Mouse (Mus musculus) embryonic stem cell, embryonic (primary cell): ENCODE data around the gene Mgat4c.

ENCODE experiments used
- CTCF ChIA-PET, 4 experiments: fragments of 300-600 bp in 2 of 4; fragments of 350-600 bp in 2 of 4; sonication (Branson Sonifier 250); formaldehyde crosslinking; loops; one replicate each; lab custom pipeline; 2022; ENCODE audit warnings: inconsistent platforms in 2 of 4; lab: Charles Lee
- POLR2A ChIA-PET, 4 experiments: fragments of 300-600 bp in 2 of 4; fragments of 350-600 bp in 2 of 4; sonication (Branson Sonifier 250); formaldehyde crosslinking; loops; one replicate each; lab custom pipeline; 2022; ENCODE audit warnings: antibody characterized with exemption in 4 of 4, inconsistent platforms in 1 of 4; lab: Charles Lee

The Mgat4c gene

DNA sequence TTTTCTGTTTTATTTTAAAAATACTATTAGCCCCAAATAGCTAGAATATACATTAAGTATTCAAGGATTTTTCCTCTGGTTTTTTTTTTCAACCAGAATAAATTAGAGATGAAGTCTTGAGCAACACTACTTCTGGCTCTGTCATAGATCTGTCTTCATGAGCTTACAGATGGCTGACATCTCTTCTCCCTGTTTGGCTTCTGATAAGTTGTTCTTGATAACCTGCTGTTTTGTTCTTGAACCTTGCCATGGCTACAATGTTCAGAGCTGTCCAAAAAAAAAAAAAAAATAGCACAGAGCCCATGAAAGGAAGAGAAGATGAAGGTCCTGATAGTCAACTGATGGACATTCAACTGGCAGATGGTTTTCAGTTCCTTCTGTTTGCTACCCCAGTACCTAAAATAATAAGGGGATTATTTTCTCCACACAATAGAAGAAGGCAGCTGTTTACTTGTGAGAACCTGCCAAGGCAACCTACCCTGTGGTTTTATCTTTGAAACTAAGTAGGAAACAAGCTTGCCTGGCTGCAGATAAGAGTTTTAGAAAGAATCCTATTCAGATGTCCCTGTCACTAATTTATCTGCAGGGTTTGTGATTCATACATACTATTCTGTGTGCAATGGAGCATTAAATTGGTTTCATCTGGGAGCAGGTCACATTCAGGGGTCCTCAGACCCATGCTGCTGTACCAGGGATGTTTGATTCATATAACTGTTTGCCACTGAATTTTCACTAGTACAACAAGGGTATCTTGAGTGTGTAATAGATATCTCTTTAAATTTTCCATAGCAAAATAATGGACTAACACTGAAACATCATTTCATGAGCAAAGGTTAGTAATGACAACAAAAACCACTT lies 393.5 kb downstream of the Mgat4c start:
- POLR2A ChIA-PET, result interaction anchor here in 1 of 4 experiments (0.5 kb wide), 1 partner anchor 82 kb away, joined by 3 read pairs; no protein-coding TSS in a partner anchor
- CTCF ChIA-PET, result no interaction called here

GRCm38 (mm10) chr10:102123153-102123552 lies 441.9 kb downstream of the Mgat4c start:
- CTCF ChIA-PET, result no interaction called here
- POLR2A ChIA-PET, result no interaction called here

DNA sequence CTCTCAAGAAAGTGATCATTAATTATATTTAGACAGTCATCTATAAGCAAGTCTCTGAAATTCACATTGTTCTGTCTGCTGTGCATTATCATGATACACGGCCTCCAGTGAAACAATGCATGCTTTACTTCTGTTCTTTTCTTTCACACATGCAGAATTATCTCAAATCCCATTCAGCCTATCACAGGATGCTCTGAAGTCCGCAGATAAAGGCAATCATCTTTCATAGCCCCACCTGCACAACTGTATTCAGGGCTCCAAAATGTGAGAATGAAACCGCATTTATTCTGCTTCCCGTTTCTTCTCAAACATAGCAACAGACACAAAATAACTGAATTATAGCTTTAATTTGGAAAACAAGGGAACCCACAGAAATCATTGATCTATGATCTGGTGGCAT lies 446.1 kb downstream of the Mgat4c start:
- ChIA-PET POLR2A (no interaction called here), CTCF (no interaction called here)

DNA sequence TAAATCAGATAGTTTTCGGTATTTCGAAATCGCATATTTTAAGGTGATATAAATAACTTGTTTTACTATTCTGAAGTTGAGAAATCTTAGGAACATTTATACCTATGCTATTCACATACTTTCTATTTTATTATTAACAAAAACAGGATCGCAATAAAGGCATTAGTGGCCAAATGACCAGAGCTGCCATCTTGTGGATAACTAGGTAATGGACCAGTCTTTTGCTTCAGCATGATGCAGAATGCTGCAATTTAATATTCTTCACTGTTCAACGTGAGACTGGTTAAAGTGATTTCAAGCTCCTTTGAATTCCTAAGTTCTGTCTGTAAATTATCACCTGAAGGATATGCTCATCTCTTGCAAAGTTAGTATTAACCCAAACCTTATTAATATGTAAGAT lies 473.6 kb downstream of the Mgat4c start:
- ChIA-PET CTCF (no interaction called here), POLR2A (no interaction called here)

GRCm38 (mm10) chr10:102155853-102156252 lies 474.6 kb downstream of the Mgat4c start:
- ChIA-PET CTCF (no interaction called here), POLR2A (no interaction called here)

- ChIA-PET CTCF (no interaction called here), POLR2A (interaction anchor here in 1 of 4 experiments (1.1 kb wide), 1 partner anchor 18 kb away, joined by 3 read pairs; no protein-coding TSS in a partner anchor)
These were observed 477.5 kb downstream of the Mgat4c start for GRCm38 (mm10) chr10:102158809-102159208.

DNA sequence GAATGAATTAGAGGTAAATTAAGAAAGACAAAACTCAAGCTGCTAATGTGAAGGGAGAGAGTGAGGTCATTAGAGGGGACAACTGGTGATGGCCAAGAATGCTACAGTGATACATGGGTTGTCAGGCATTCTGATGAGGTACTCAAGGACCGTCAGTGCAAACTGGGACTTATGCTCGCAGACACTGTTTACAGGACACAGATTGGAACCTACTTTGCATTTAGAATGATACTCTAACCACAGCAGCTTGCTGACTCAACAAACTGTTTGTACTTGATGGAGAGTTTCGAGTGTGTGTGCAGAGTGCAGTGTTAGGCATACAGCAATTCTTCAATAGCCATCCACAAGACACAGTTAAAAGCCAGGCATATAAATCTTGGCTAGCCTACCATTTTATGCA lies 503.4 kb downstream of the Mgat4c start:
- CTCF ChIA-PET, result no interaction called here
- POLR2A ChIA-PET, result no interaction called here

GRCm38 (mm10) chr10:102191646-102192045 lies 510.4 kb downstream of the Mgat4c start:
- POLR2A ChIA-PET, result no interaction called here
- CTCF ChIA-PET, result no interaction called here

GRCm38 (mm10) chr10:102196850-102197249 lies 515.6 kb downstream of the Mgat4c start:
- CTCF ChIA-PET, result no interaction called here
- POLR2A ChIA-PET, result no interaction called here

DNA sequence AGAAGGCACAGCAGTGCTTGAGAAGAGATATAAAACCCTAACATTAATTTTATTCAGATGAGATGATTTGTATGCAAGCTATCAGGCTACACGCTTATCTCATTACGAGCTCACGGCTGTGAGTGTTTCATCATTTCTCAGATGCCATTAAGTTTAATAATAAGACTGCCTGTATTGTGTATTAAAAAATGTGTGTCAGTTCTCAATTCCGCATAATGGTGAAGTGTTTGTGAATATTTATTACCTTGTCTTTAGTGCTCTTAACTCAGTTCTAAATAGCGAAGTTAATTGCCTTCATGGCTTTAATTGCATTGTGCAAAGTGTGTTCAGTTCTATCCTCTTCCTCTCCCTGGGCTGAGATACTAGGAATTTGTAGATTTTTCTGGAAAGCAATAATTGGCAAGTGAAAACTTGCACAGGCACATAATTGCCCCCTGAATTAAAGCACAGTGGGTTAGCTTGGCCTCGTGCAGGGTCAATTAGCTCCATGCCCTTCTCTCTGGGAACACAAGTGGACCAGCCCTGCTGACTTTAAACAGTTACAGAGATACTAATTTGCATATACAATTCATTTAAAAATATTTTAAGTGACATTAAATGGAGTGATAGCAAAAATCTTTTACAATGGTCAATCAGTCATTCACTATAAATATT lies 557.4 kb downstream of the Mgat4c start:
- ChIA-PET CTCF (no interaction called here), POLR2A (no interaction called here)

GRCm38 (mm10) chr10:102243897-102244296 lies 562.6 kb downstream of the Mgat4c start:
- ChIA-PET CTCF (no interaction called here), POLR2A (interaction anchor here in 1 of 4 experiments (0.7 kb wide), 2 partner anchors 18 to 338 kb away, joined by 3 read pairs; no protein-coding TSS in a partner anchor)

- ChIA-PET POLR2A (no interaction called here), CTCF (no interaction called here)
These were observed 563.3 kb downstream of the Mgat4c start for GRCm38 (mm10) chr10:102244601-102245000.

- ChIA-PET POLR2A (no interaction called here), CTCF (no interaction called here)
These were observed 564.0 kb downstream of the Mgat4c start for GRCm38 (mm10) chr10:102245269-102245668.

GRCm38 (mm10) chr10:102308892-102309479 lies 627.7 kb downstream of the Mgat4c start:
- CTCF ChIA-PET, result no interaction called here
- POLR2A ChIA-PET, result no interaction called here

DNA sequence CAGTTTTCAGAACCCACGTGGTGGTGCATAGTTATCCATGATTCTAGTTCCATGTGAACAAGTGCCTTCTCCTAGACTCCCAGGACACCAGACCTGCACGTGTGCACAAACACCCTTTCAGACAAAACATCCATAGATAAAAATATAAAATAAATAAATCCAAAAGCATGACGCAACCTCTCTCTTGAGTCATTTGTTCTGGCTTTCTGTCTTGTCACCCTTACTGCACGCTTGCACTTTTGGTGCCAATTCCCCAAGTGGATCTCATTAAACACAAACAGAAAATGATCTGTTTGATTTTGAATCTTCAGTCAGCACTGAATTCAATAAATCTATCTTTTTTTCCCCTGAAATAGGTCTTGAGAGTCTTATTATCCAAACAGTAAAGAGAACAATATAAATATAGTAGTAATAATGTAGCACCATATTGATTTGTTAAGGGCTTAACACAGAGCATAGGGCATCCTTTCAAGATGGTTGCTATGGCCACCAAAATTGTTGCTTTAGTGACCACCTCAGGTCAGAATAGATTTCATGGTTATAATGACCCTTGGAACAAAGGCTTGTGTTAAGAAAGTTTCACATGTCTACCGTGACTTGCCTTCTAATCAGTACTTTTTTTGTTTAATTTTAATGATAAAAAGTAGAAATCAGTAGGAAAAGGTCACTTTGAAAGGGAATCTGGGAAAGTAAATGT lies 684.5 kb downstream of the Mgat4c start:
- ChIA-PET CTCF (no interaction called here), POLR2A (no interaction called here)

- ChIA-PET CTCF (no interaction called here), POLR2A (interaction anchor here in 2 of 4 experiments (0.7 to 1.1 kb wide), 2 partner anchors 11 to 12 kb away, joined by 4 to 11 read pairs; no protein-coding TSS in a partner anchor)
These were observed 689.3 kb downstream of the Mgat4c start for GRCm38 (mm10) chr10:102370576-102370975.

GRCm38 (mm10) chr10:102372111-102372510 lies 690.8 kb downstream of the Mgat4c start:
- ChIA-PET POLR2A (no interaction called here), CTCF (no interaction called here)

- CTCF ChIA-PET, result no interaction called here
These were observed 692.8 kb downstream of the Mgat4c start for GRCm38 (mm10) chr10:102374061-102374460.

GRCm38 (mm10) chr10:102377377-102377776 lies 696.1 kb downstream of the Mgat4c start:
- ChIA-PET CTCF (no interaction called here), POLR2A (no interaction called here)

More at GRCm38 (mm10) chr10:102374061-102374460, 692.8 kb downstream of the Mgat4c start:
- POLR2A ChIA-PET, result no interaction called here

- ChIA-PET CTCF (no interaction called here), POLR2A (no interaction called here)
These were observed 707.9 kb downstream of the Mgat4c start for GRCm38 (mm10) chr10:102389223-102389622.
